Mouse (Mus musculus): ENCODE measurements at regions not wholly inside any gene's neighbourhood (a gene's known extent, or its start where the extent isn't known, plus 50 kb on each side); places are given as distances from the start of the nearest gene placed in this dataset.

DNA sequence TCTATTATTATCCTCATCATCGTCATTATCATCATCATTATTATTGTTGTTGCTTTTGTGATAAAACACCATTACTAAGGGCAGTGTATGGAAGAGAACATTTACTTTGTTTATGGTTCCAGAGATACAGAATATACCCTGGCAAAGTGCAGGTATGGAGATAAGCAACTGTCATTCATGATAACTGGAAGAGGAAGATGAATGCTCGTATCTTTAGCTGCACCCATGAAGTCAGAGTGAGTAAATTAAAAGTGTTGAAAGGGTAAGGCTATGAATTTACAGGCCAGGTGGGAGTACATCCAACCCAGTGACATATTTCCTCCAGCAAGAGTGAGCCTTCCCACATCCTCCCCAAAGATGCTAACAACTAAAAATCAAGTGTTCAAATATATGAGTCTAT lies 766.1 kb upstream of the Foxg1 start:
- H3K4me1 ChIP-seq (ENCODE audit: control insufficient read depth in 2 of 2, insufficient read depth in 2 of 2, low read length in 2 of 2, poor library complexity in 1 of 2) = no peaks in the 10 kb centered on the region; a peak in 1 of 4 replicates
- H3K4me3 ChIP-seq (ENCODE audit: insufficient read depth in 1 of 2, low read depth in 1 of 2, low read length in 2 of 2, poor library complexity in 1 of 2, severe bottlenecking in 1 of 2) = no peak overlapping the region
- no peak for DNase-seq (ENCODE audit: low read depth, low spot score)
- H3K36me3 ChIP-seq (ENCODE audit: control insufficient read depth, insufficient read depth, low read length, poor library complexity, severe bottlenecking) = no peaks in the 10 kb centered on the region
- H3K9me3 ChIP-seq (ENCODE audit: control insufficient read depth, insufficient read depth, low read depth, low read length) = no peaks in the 10 kb centered on the region
- in situ Hi-C loops (cut with MboI; ENCODE audit: low sequenced_read_pairs in 2 of 2, unreplicated experiment in 2 of 2) = no loop called here
- H3K27ac ChIP-seq (ENCODE audit: insufficient read depth, low read depth, low read length, poor library complexity, severe bottlenecking) = no peak overlapping the region
- TF ChIP-seq CHD2 (IDR thresholded peaks at IDR 0.05; ENCODE audit: low read depth, low read length) = no peak
- no peak for TF ChIP-seq HCFC1 (IDR thresholded peaks at IDR 0.05; ENCODE audit: borderline replicate concordance, insufficient read depth, low read length)
- no peak for TF ChIP-seq ZC3H11A (IDR thresholded peaks at IDR 0.05; ENCODE audit: borderline replicate concordance, low read depth, low read length)
- TF ChIP-seq MAFK (IDR thresholded peaks at IDR 0.05; ENCODE audit: insufficient read depth, low read depth, low read length) = no peak
- H3K9ac ChIP-seq (ENCODE audit: insufficient read depth, low read depth, low read length, poor library complexity, severe bottlenecking) = no peak overlapping the region

DNA sequence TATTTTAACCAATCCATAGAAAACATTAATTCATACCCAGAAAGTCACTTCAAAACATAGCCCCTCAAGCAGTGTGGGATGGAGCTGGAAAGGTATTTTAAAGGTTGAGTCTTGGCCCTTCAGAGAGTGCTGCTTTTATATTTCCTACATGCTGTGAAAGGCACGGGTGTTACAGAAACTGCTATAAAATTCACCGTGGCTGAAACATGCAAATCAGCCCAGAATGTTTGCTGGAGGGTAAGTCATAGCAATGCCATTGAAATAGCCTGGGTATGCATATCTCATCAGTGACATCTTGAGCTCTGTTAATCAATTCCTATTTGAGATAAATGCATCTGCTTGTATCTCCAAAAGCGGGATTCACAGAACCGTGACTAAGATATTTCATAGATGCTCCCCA lies 748.9 kb upstream of the Foxg1 start:
- Histone ChIP-seq H3K9me3 (ENCODE audit: control insufficient read depth, insufficient read depth, low read depth, low read length) (no peaks in the 10 kb centered on the region), H3K4me1 (ENCODE audit: control insufficient read depth in 2 of 2, insufficient read depth in 2 of 2, low read length in 2 of 2, poor library complexity in 1 of 2) (no peaks in the 10 kb centered on the region), H3K9ac (ENCODE audit: insufficient read depth, low read depth, low read length, poor library complexity, severe bottlenecking) (no peak overlapping the region), H3K27ac (ENCODE audit: insufficient read depth, low read depth, low read length, poor library complexity, severe bottlenecking) (no peak overlapping the region), H3K4me3 (ENCODE audit: insufficient read depth in 1 of 2, low read depth in 1 of 2, low read length in 2 of 2, poor library complexity in 1 of 2, severe bottlenecking in 1 of 2) (no peak overlapping the region), H3K36me3 (ENCODE audit: control insufficient read depth, insufficient read depth, low read length, poor library complexity, severe bottlenecking) (no peaks in the 10 kb centered on the region)
- DNase-seq (ENCODE audit: low read depth, low spot score) = no peak
- in situ Hi-C loops (cut with MboI; ENCODE audit: low sequenced_read_pairs in 2 of 2, unreplicated experiment in 2 of 2) = no loop called here
- no peak for TF ChIP-seq ZNF384 (IDR thresholded peaks at IDR 0.05; ENCODE audit: low read depth, low read length)
- no peak for TF ChIP-seq MAFK (IDR thresholded peaks at IDR 0.05; ENCODE audit: insufficient read depth, low read depth, low read length)
- no peak for TF ChIP-seq ZC3H11A (IDR thresholded peaks at IDR 0.05; ENCODE audit: borderline replicate concordance, low read depth, low read length)
- TF ChIP-seq CHD2 (IDR thresholded peaks at IDR 0.05; ENCODE audit: low read depth, low read length) = no peak
- no peak for TF ChIP-seq HCFC1 (IDR thresholded peaks at IDR 0.05; ENCODE audit: borderline replicate concordance, insufficient read depth, low read length)

DNA sequence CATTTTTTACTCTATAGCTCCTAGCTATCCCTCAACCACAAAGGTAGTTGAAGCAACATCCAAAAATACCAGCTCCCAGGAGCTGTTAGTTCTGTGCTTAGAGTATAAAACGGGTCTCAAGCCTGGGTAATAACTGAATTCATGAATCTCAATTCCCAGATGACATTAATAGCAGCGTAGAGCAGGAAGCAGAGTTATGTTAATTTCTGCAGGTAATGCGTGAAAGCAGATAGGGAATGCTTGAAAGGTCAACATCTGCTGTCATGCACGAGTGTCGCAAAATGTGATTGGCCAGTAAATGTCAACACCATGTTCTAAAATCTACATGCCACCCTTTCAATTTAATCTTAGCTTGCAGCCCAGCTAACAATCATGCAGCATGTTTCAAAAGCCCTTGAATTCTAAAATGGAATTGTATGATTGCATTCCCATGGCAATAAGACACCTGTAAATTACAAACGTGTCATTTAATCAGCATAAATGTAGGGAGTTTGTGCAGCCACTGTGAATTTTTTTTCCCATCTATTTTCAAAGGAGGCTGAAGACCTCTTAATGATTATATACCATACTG lies 747.7 kb upstream of the Foxg1 start:
- Histone ChIP-seq H3K36me3 (ENCODE audit: control insufficient read depth, insufficient read depth, low read length, poor library complexity, severe bottlenecking) (no peaks in the 10 kb centered on the region), H3K4me3 (ENCODE audit: insufficient read depth in 1 of 2, low read depth in 1 of 2, low read length in 2 of 2, poor library complexity in 1 of 2, severe bottlenecking in 1 of 2) (no peak overlapping the region), H3K4me1 (ENCODE audit: control insufficient read depth in 2 of 2, insufficient read depth in 2 of 2, low read length in 2 of 2, poor library complexity in 1 of 2) (no peaks in the 10 kb centered on the region), H3K27ac (ENCODE audit: insufficient read depth, low read depth, low read length, poor library complexity, severe bottlenecking) (no peak overlapping the region), H3K9me3 (ENCODE audit: control insufficient read depth, insufficient read depth, low read depth, low read length) (no peaks in the 10 kb centered on the region), H3K9ac (ENCODE audit: insufficient read depth, low read depth, low read length, poor library complexity, severe bottlenecking) (no peak overlapping the region)
- no peak for DNase-seq (ENCODE audit: low read depth, low spot score)
- TF ChIP-seq ZC3H11A (IDR thresholded peaks at IDR 0.05; ENCODE audit: borderline replicate concordance, low read depth, low read length) = no peak
- no peak for TF ChIP-seq HCFC1 (IDR thresholded peaks at IDR 0.05; ENCODE audit: borderline replicate concordance, insufficient read depth, low read length)
- no peak for TF ChIP-seq ZNF384 (IDR thresholded peaks at IDR 0.05; ENCODE audit: low read depth, low read length)
- TF ChIP-seq MAFK (IDR thresholded peaks at IDR 0.05; ENCODE audit: insufficient read depth, low read depth, low read length) = no peak
- no peak for TF ChIP-seq CHD2 (IDR thresholded peaks at IDR 0.05; ENCODE audit: low read depth, low read length)
- in situ Hi-C loops (cut with MboI; ENCODE audit: low sequenced_read_pairs in 2 of 2, unreplicated experiment in 2 of 2) = no loop called here

DNA sequence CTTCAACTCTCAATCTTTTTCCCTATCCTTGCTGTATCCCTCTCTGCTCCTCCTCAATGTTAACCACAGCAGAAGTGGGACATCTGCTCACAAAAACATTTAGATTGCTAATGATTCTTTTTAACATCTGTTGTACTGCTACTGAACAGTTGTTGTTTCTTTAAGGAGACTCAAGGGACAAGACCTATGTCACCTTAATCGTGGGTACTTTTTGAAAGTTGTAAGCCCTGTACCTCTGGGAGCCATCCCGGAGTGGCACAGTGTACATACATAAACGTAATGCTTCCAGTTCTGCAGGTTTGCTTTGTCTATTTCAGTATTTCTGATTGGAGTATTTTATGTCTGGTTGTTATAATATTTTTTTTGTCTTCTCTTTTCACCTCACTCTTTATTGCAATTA lies 740.5 kb upstream of the Foxg1 start:
- H3K4me1 ChIP-seq (ENCODE audit: control insufficient read depth in 2 of 2, insufficient read depth in 2 of 2, low read length in 2 of 2, poor library complexity in 1 of 2) = no peaks in the 10 kb centered on the region
- no peaks in the 10 kb centered on the region for H3K36me3 ChIP-seq (ENCODE audit: control insufficient read depth, insufficient read depth, low read length, poor library complexity, severe bottlenecking)
- H3K9me3 ChIP-seq (ENCODE audit: control insufficient read depth, insufficient read depth, low read depth, low read length) = no peaks in the 10 kb centered on the region
- no peak for DNase-seq (ENCODE audit: low read depth, low spot score)
- H3K27ac ChIP-seq (ENCODE audit: insufficient read depth, low read depth, low read length, poor library complexity, severe bottlenecking) = no peak overlapping the region
- in situ Hi-C loops (cut with MboI; ENCODE audit: low sequenced_read_pairs in 2 of 2, unreplicated experiment in 2 of 2) = no loop called here
- TF ChIP-seq ZNF384 (IDR thresholded peaks at IDR 0.05; ENCODE audit: low read depth, low read length) = no peak
- TF ChIP-seq ZC3H11A (IDR thresholded peaks at IDR 0.05; ENCODE audit: borderline replicate concordance, low read depth, low read length) = no peak
- TF ChIP-seq CHD2 (IDR thresholded peaks at IDR 0.05; ENCODE audit: low read depth, low read length) = no peak
- TF ChIP-seq MAFK (IDR thresholded peaks at IDR 0.05; ENCODE audit: insufficient read depth, low read depth, low read length) = no peak
- TF ChIP-seq HCFC1 (IDR thresholded peaks at IDR 0.05; ENCODE audit: borderline replicate concordance, insufficient read depth, low read length) = no peak
- H3K9ac ChIP-seq (ENCODE audit: insufficient read depth, low read depth, low read length, poor library complexity, severe bottlenecking) = no peak overlapping the region
- H3K4me3 ChIP-seq (ENCODE audit: insufficient read depth in 1 of 2, low read depth in 1 of 2, low read length in 2 of 2, poor library complexity in 1 of 2, severe bottlenecking in 1 of 2) = no peak overlapping the region

DNA sequence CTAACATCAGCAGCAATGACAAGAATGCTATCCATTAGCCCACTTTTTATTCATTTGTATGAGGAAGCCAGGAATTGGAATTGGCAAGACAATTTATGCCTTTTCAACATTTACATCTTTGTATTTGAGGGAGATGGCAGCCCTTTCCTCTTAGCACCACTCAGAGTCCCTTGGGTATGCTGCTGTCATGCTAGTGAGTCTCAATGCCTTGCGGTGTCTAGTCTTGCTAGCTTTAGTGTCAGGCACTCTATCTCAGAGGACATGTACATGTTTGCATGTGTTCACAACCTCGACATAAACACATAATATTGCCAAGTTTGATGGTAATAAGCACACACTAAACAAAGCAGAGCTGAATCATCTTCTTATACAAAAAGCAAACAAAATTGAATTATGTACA lies 737.3 kb upstream of the Foxg1 start:
- Histone ChIP-seq H3K27ac (ENCODE audit: insufficient read depth, low read depth, low read length, poor library complexity, severe bottlenecking) (no peak overlapping the region), H3K4me3 (ENCODE audit: insufficient read depth in 1 of 2, low read depth in 1 of 2, low read length in 2 of 2, poor library complexity in 1 of 2, severe bottlenecking in 1 of 2) (no peak overlapping the region), H3K36me3 (ENCODE audit: control insufficient read depth, insufficient read depth, low read length, poor library complexity, severe bottlenecking) (no peaks in the 10 kb centered on the region), H3K9me3 (ENCODE audit: control insufficient read depth, insufficient read depth, low read depth, low read length) (no peaks in the 10 kb centered on the region), H3K9ac (ENCODE audit: insufficient read depth, low read depth, low read length, poor library complexity, severe bottlenecking) (no peak overlapping the region), H3K4me1 (ENCODE audit: control insufficient read depth in 2 of 2, insufficient read depth in 2 of 2, low read length in 2 of 2, poor library complexity in 1 of 2) (no peaks in the 10 kb centered on the region)
- no peak for TF ChIP-seq CHD2 (IDR thresholded peaks at IDR 0.05; ENCODE audit: low read depth, low read length)
- no peak for TF ChIP-seq MAFK (IDR thresholded peaks at IDR 0.05; ENCODE audit: insufficient read depth, low read depth, low read length)
- no peak for TF ChIP-seq ZC3H11A (IDR thresholded peaks at IDR 0.05; ENCODE audit: borderline replicate concordance, low read depth, low read length)
- TF ChIP-seq HCFC1 (IDR thresholded peaks at IDR 0.05; ENCODE audit: borderline replicate concordance, insufficient read depth, low read length) = no peak
- no peak for DNase-seq (ENCODE audit: low read depth, low spot score)
- in situ Hi-C loops (cut with MboI; ENCODE audit: low sequenced_read_pairs in 2 of 2, unreplicated experiment in 2 of 2) = no loop called here
